Mouse (Mus musculus) midbrain, embryonic 10.5 days (tissue): Measurements from ENCODE around the gene Atp6v0d1. TPM values are rescaled to one million over a fixed set of nuclear protein-coding genes. Genes with fewer than 3 reads are reported as not detected.

Source experiments
- DNase-seq: peaks from one replicate; pipeline ENCODE4 v3.0.0-alpha.2; 2017; ENCODE audit warnings: low spot score
- H3K27ac ChIP-seq: fragments of 300-500 bp; sonication (generic); replicated peaks from 2 replicates; pipeline ENCODE4 v1.5.1; 2016; ENCODE audit warnings: mild to moderate bottlenecking
- H3K27me3 ChIP-seq: fragments of 300-500 bp; sonication (generic); 2 replicates; pipeline ENCODE4 v1.6.1; 2016; ENCODE audit warnings: low read depth, mild to moderate bottlenecking; ENCODE audit not compliant: poor library complexity, severe bottlenecking
- H3K36me3 ChIP-seq: fragments of 300-500 bp; sonication (generic); 2 replicates; pipeline ENCODE4 v1.6.1; 2016; ENCODE audit warnings: mild to moderate bottlenecking, moderate library complexity
- H3K4me1 ChIP-seq: fragments of 300-500 bp; sonication (generic); 2 replicates; pipeline ENCODE4 v1.6.1; 2016
- H3K4me3 ChIP-seq: fragments of 300-500 bp; sonication (generic); 2 replicates; pipeline ENCODE4 v1.5.1; 2016; ENCODE audit warnings: mild to moderate bottlenecking, moderate library complexity
- H3K9me3 ChIP-seq: fragments of 300-500 bp; sonication (generic); replicated peaks from 2 replicates; pipeline ENCODE4 v1.6.1; 2016; ENCODE audit warnings: mild to moderate bottlenecking
- WGBS: fragments of 180-500 bp; shearing (Covaris S2); methylation state at CpG from one replicate; pipeline ENCODE4 v1.1.7; 2016; 5-methylcytosine and 5-hydroxymethylcytosine counted together
- polyA plus RNA-seq: library from polyadenylated mRNA; unstranded; fragments of >200 nt; fragmentation: Nextera tagmentation; extraction: Ambion mirVana; gene quantifications from 2 replicates; pipeline ENCODE4 v1.2.1, GENCODE M21; 2016

Gene Atp6v0d1
- polyA plus RNA-seq, 1 experiment from 2014 or later = 85.4 TPM

DNA sequence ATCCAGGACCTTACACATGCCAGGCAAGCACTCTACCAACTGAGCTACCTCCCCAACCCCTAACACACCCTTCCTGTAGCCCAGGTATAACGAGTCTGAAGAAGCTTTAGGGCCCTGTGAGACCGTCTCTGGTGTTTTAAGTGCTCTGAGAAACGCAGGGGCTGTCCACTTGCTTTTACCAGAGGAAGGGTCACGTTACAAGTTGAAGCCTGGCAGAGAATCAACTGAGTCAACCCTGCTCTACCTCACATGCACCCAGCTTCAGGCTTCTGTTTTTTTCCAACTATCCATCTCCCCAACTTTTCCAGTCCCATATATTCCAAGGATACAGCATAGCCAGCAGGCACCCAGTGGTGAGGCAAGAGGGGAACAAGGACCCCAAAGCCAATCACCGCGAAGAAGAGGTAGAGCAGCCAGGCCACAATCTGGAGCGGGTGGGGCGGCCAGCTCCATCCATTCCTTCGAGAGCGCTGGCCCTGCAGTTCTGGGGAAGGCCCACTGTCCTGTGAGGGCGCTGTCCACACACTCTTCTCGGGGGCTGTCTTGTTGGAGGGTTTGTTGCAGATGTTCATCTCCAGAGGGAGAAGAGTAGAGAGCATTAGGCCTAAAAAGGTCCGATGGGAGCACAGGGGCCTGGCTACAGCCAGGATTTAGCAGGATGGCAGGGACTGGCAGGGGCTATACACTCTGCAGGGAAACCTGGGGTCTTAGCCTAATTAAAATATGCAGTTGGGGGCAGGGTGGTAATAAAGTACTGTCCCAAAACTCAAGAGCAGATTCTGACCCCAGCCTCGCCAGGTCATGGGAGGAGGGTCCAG, 82.4 kb downstream of the Atp6v0d1 start:
- peaks cover 8% of the 10 kb centered on the region; the same call in 1 of the 2 replicates for H3K36me3 ChIP-seq
- peaks cover 33% of the 10 kb centered on the region for H3K4me1 ChIP-seq
- peak overlapping the region; percentile 75 for H3K27ac ChIP-seq
- peak; percentile 66 for DNase-seq
- peaks cover 5% of the 10 kb centered on the region; the same call in 1 of the 2 replicates for H3K27me3 ChIP-seq
- no peak overlapping the region for H3K4me3 ChIP-seq
- no peaks in the 10 kb centered on the region for H3K9me3 ChIP-seq
- 28% methylated on average over 14 of the region's 14 CpGs for WGBS

- no peak overlapping the region for H3K27ac ChIP-seq
Observed at GRCm38 (mm10) chr8:105482123-105482522, 83.7 kb downstream of the Atp6v0d1 start.

GRCm38 (mm10) chr8:105481453-105481852, 84.4 kb downstream of the Atp6v0d1 start:
- Histone ChIP-seq H3K27me3 (peaks cover 15% of the 10 kb centered on the region), H3K9me3 (no peaks in the 10 kb centered on the region), H3K4me1 (peaks cover 39% of the 10 kb centered on the region), H3K4me3 (no peak overlapping the region), H3K27ac (no peak overlapping the region; the same call in 1 of the 2 replicates), H3K36me3 (peaks cover 14% of the 10 kb centered on the region)
- DNase-seq = peak; percentile 50
- whole genome bisulfite sequencing = 67% methylated on average over 6 of the region's 6 CpGs

More at GRCm38 (mm10) chr8:105482123-105482522, 83.7 kb downstream of the Atp6v0d1 start:
- Histone ChIP-seq H3K36me3 (peaks cover 12% of the 10 kb centered on the region), H3K4me1 (peaks cover 33% of the 10 kb centered on the region), H3K4me3 (no peak overlapping the region), H3K27me3 (peaks cover 10% of the 10 kb centered on the region; the same call in 1 of the 2 replicates), H3K9me3 (no peaks in the 10 kb centered on the region)
- 89% methylated on average over 8 of the region's 8 CpGs for WGBS
- no peak for DNase-seq

- DNase-seq = no peak
- Histone ChIP-seq H3K9me3 (no peaks in the 10 kb centered on the region), H3K36me3 (peaks cover 19% of the 10 kb centered on the region), H3K27ac (peak overlapping the region; percentile 61), H3K4me3 (no peak overlapping the region), H3K4me1 (peaks cover 43% of the 10 kb centered on the region), H3K27me3 (peaks cover 20% of the 10 kb centered on the region)
- WGBS = 37% methylated on average over 2 of the region's 2 CpGs
Observed at GRCm38 (mm10) chr8:105481013-105481412, 84.8 kb downstream of the Atp6v0d1 start.

GRCm38 (mm10) chr8:105477792-105478191, 88.1 kb downstream of the Atp6v0d1 start:
- peaks cover 52% of the 10 kb centered on the region for H3K27me3 ChIP-seq
- no peaks in the 10 kb centered on the region for H3K9me3 ChIP-seq
- 77% methylated on average over 3 of the region's 3 CpGs for WGBS
- no peak overlapping the region for H3K4me3 ChIP-seq
- H3K4me1 ChIP-seq = peaks cover 52% of the 10 kb centered on the region
- peaks cover 22% of the 10 kb centered on the region for H3K36me3 ChIP-seq
- no peak for DNase-seq
- no peak overlapping the region for H3K27ac ChIP-seq

DNA sequence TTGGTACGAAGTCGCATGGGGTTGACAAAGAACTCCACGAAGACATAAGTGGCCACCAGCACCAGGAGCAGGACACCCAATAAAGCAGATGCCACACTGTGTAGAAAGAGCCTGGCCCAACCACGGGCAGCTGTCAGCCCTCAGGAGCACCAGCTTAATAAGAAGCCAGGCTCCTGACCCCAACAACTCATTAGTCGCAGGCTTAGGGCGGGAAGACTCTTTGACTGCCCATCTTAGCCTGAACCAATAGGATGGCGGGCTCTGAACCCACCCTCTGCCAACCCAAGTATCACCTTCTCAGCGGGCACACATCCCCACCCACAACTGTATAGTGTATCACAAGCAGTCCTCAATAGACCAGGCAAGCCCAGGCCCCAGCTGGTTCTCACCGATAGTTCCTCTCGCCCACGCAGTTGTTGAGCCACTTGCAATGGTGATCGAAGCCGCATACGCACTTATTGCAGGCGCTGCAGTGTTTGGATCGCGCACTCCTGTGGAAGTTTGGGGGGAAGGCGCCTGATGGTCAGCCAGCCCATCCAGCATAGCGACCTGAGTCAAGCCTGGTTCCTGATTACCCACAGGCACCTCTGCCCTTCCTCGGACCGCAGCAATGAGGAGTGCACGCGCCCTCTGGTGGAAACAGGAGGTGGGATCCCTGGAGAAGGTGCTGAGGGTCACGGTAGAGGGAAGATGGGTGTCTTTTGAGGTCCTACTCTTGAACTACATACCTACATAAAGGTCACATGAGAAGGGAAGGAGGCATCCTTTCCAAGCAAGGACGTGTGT, 89.0 kb downstream of the Atp6v0d1 start:
- peaks cover 62% of the 10 kb centered on the region for H3K27me3 ChIP-seq
- no peaks in the 10 kb centered on the region for H3K9me3 ChIP-seq
- H3K27ac ChIP-seq = peak overlapping the region; percentile 53; the same call in 1 of the 2 replicates
- no peak overlapping the region for H3K4me3 ChIP-seq
- 43% methylated on average over 25 of the region's 25 CpGs for WGBS
- peaks cover 24% of the 10 kb centered on the region for H3K36me3 ChIP-seq
- H3K4me1 ChIP-seq = peaks cover 62% of the 10 kb centered on the region
- peak; percentile 78 for DNase-seq

GRCm38 (mm10) chr8:105476161-105476560, 89.7 kb downstream of the Atp6v0d1 start:
- peaks cover 67% of the 10 kb centered on the region for H3K27me3 ChIP-seq
- peak overlapping the region; percentile 53; the same call in 1 of the 2 replicates for H3K27ac ChIP-seq
- no peak overlapping the region for H3K4me3 ChIP-seq
- DNase-seq = no peak
- H3K4me1 ChIP-seq = peaks cover 66% of the 10 kb centered on the region
- H3K36me3 ChIP-seq = peaks cover 24% of the 10 kb centered on the region
- no peaks in the 10 kb centered on the region for H3K9me3 ChIP-seq
- 88% methylated on average over 7 of the region's 7 CpGs for WGBS

DNA sequence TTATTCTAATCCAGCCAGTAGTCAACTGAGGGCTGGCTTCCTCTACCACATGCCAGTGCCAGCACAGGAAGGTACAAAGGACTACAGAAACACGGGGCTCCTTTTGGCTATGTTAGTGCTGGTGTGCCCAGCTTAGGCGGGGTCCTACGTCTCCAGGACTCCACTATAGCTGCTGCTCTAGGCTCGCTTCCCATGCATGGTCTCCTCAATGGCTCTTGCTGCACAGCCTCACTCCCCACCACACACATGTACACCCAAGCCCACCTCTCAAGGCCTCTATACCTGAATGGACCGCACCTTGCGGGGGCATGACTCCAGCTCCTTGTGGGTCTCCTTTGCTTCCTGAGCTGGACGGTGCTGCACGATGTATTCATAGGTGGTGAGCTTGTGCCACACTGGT, 90.1 kb downstream of the Atp6v0d1 start:
- Histone ChIP-seq H3K27me3 (peaks cover 67% of the 10 kb centered on the region), H3K4me1 (peaks cover 66% of the 10 kb centered on the region), H3K9me3 (no peaks in the 10 kb centered on the region), H3K4me3 (no peak overlapping the region), H3K27ac (peak overlapping the region; percentile 53), H3K36me3 (peaks cover 24% of the 10 kb centered on the region)
- no peak for DNase-seq
- WGBS = 94% methylated on average over 8 of the region's 8 CpGs

GRCm38 (mm10) chr8:105475254-105475653, 90.6 kb downstream of the Atp6v0d1 start:
- Histone ChIP-seq H3K27me3 (peaks cover 72% of the 10 kb centered on the region), H3K27ac (peak overlapping the region; percentile 53), H3K4me1 (peaks cover 68% of the 10 kb centered on the region), H3K4me3 (no peak overlapping the region), H3K9me3 (no peaks in the 10 kb centered on the region), H3K36me3 (peaks cover 24% of the 10 kb centered on the region)
- peak; percentile 55 for DNase-seq
- 35% methylated on average over 4 of the region's 4 CpGs for WGBS

DNA sequence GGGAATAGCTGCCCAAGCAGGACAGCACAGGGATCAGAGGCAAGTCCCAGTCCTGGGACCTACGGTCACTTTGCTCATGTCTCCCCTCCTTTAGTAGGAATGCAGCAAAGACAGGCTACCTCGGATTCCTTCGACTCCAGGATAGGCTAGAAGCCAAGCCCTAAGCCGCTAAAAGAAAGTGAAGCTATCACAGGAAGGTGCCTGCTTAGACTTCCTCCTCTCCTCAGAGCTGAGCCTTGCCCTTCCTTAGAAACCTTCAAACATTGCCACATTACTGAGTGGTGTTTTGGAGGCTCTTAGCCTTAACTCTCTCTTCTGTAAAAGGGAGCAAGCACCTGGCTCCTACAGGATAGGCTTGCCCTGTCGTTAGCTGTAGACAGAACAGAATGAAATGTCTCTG, 91.2 kb downstream of the Atp6v0d1 start:
- peaks cover 24% of the 10 kb centered on the region for H3K36me3 ChIP-seq
- H3K4me1 ChIP-seq = peaks cover 74% of the 10 kb centered on the region
- peaks cover 75% of the 10 kb centered on the region for H3K27me3 ChIP-seq
- H3K4me3 ChIP-seq = peak overlapping the region; percentile 23; the same call in 1 of the 2 replicates
- no peaks in the 10 kb centered on the region for H3K9me3 ChIP-seq
- H3K27ac ChIP-seq = peak overlapping the region; percentile 53
- WGBS = 47% methylated on average over 5 of the region's 5 CpGs
- no peak for DNase-seq
